Mouse (Mus musculus) CD8-positive naive resting alpha-beta T cell, adult 57 days (primary cell): ENCODE results near the gene Cbx4. TPM values are rescaled to one million over a fixed set of nuclear protein-coding genes. Genes with fewer than 3 reads are reported as not detected.

ENCODE experiments used
- total RNA-seq: library from RNA; stranded (reverse); gene quantifications from one replicate; pipeline ENCODE4 v1.2.4, GENCODE M21; 2023

Gene Cbx4
- total RNA-seq, result 106 TPM

DNA sequence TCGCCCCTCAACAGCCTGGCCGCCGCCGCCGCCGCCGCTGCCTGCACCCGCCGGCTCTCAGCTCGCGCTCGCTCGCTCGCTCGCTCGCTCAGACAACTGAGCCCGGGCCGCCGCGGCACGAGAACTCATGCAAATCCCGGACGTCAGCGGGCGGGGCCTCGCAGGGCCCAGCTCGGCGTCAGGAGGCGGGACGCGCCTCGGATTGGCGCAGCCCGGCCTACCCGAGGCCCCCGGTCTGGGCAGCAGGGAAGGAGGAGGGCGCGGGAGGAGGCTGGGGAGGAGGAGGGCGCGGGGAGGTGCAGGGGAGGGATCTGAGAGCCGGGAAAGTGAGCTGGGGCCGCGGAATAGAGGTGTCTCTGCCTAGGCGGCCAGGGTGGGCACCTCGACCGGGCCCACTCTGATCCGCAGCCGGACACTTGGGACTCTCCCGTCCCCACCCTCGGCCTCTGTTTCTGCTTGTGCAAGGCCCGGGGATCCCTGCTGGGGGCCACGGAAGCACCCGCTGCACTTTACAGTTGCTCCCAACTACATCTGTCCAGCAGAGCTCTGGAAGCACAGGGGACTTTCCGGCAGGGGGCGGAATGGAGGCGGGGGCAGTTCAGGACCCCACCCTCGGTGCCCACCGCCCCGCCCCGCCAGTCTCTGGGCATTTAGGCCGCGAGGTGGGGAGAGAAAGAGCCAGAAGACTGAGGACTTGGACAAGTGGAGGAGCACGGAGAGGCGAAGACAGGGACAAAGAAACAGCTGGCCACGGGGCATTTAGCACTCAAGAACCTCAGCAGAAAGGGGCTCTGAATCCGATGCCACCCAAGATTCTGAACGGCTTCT, at the start of gene Cbx4:
Gene Cbx4, minus strand, starts transcription at position 78 of the 828 bp plus-strand sequence.

DNA sequence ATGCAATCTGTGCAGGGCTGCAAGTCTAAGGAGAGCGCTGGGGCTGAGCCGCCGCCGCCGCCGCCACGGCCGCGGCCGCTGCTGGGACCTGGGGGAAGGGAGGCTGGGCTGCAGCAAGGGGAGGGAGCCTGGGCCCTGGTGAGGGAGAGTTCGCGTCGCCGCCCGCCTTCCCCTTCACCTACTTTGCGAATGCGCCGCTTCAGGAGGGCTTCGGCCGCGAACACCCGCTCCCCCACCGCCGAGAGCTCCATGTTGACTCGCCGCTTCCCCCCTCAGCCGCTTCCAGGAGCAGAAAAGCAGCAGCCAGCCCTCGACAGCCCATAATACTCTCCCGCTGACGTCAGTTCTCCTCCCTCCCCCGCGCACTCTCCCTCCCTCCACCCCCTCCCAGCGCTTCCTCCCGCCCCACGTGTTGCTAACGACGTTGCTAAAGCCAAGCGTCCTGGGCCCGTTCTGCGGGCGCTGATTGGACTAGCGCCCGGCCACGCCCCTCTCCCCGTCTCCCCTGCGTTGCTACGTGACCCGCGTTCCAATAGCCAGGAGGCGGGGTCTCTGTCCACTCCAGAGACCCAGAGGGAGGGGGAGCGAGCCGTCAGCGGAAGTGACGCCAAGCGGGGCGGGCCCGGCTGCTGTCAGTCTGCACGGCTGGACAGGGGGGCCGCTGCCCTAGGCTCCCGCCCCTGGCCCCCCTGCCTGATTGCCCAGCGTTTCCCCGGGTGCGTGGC, 45.3 kb downstream of the Cbx4 start, which contains the start of gene Cbx8:
Gene Cbx8, minus strand, starts transcription at position 370 of the 725 bp plus-strand sequence.

Other genes with a start within 250 kb of the Cbx4 start
- not detected for gene Rbfox3, start 174.6 kb downstream of the Cbx4 start, total RNA-seq
- gene Enpp7, start 98.0 kb downstream of the Cbx4 start, total RNA-seq, result not detected
- gene Cbx2, start 63.3 kb downstream of the Cbx4 start, total RNA-seq, result 5.9 TPM
- 13.8 TPM for gene Cbx8, start 45.3 kb downstream of the Cbx4 start, total RNA-seq
- 2.6 TPM for gene Tbc1d16, start 142.3 kb upstream of the Cbx4 start, total RNA-seq
- 0.40 TPM for gene Ccdc40, start 142.4 kb upstream of the Cbx4 start, total RNA-seq
- gene Gaa, start 181.7 kb upstream of the Cbx4 start, total RNA-seq, result 42.1 TPM
- 159 TPM for gene Eif4a3, start 213.9 kb upstream of the Cbx4 start, total RNA-seq
- gene Card14, start 221.5 kb upstream of the Cbx4 start, total RNA-seq, result not detected